Mouse (Mus musculus) neutrophil, adult 83 days (primary cell): ENCODE data around the gene Maged1. TPM values are rescaled to one million over a fixed set of nuclear protein-coding genes. Genes with fewer than 3 reads are reported as not detected.

Experiments used
- total RNA-seq, 2 experiments: library from RNA; stranded (reverse); gene quantifications; one replicate each; pipeline ENCODE4 v1.2.4; 2023

Gene Maged1
- total RNA-seq = 1 to 10 TPM; 1.2 to 1.6 TPM

GRCm38 (mm10) chrX:94541918-94542355 is at the start of gene Maged1:
Gene Maged1 (minus strand): TSS chrX:94542143.

Other genes with a start within 250 kb of the Maged1 start
- gene Fam90a1b, start 175.4 kb downstream of the Maged1 start, total RNA-seq = not detected
- 1 to 10 TPM; 6.9 to 7.5 TPM for gene Apoo, start 175.0 kb downstream of the Maged1 start, total RNA-seq
- 1 to 10 TPM; 4.9 to 5.5 TPM for gene Gspt2, start 93.9 kb upstream of the Maged1 start, total RNA-seq
- 1 to 10 TPM; 3.4 to 4.0 TPM for gene Zxdb, start 182.4 kb upstream of the Maged1 start, total RNA-seq